Mouse (Mus musculus) kidney, embryonic 15.5 days (tissue): ENCODE data around the gene Ifrd1. TPM values are rescaled to one million over a fixed set of nuclear protein-coding genes. Genes with fewer than 3 reads are reported as not detected.

Experiments used
- ATAC-seq: fragments of 200-750 bp; cut with Nextera tagmentation; replicated peaks from 2 replicates; pipeline ENCODE4 v1.8.0; 2017; ENCODE audit warnings: moderate TSS enrichment; ENCODE audit not compliant: low FRiP score
- H3K27ac ChIP-seq: fragments of 300-500 bp; sonication (generic); 2 replicates; pipeline ENCODE4 v1.5.1; 2015; ENCODE audit warnings: mild to moderate bottlenecking, inconsistent platforms
- H3K27me3 ChIP-seq: fragments of 300-500 bp; sonication (generic); 2 replicates; pipeline ENCODE4 v1.6.1; 2015; ENCODE audit warnings: inconsistent platforms
- H3K36me3 ChIP-seq: fragments of 300-500 bp; sonication (generic); 2 replicates; pipeline ENCODE4 v1.6.1; 2015; ENCODE audit warnings: inconsistent platforms
- H3K4me1 ChIP-seq: fragments of 300-500 bp; sonication (generic); 2 replicates; pipeline ENCODE4 v1.6.1; 2015; ENCODE audit warnings: inconsistent platforms
- H3K4me2 ChIP-seq: fragments of 300-500 bp; sonication (generic); 2 replicates; pipeline ENCODE4 v1.6.1; 2015; ENCODE audit warnings: moderate library complexity, mild to moderate bottlenecking, inconsistent platforms
- H3K4me3 ChIP-seq: fragments of 300-500 bp; sonication (generic); replicated peaks from 2 replicates; pipeline ENCODE4 v1.5.1; 2015; ENCODE audit warnings: mild to moderate bottlenecking, inconsistent platforms
- H3K9ac ChIP-seq: fragments of 300-500 bp; sonication (generic); 2 replicates; pipeline ENCODE4 v1.6.1; 2015; ENCODE audit warnings: mild to moderate bottlenecking, inconsistent platforms
- H3K9me3 ChIP-seq: fragments of 300-500 bp; sonication (generic); replicated peaks from 2 replicates; pipeline ENCODE4 v1.6.1; 2016; ENCODE audit warnings: inconsistent platforms
- WGBS: fragments of 180-500 bp; shearing (Covaris S2); methylation state at CpG from one replicate; pipeline ENCODE4 v1.1.7; 2015; ENCODE audit warnings: mixed read lengths; 5-methylcytosine and 5-hydroxymethylcytosine counted together
- polyA plus RNA-seq: library from polyadenylated mRNA; unstranded; fragments of >200 nt; fragmentation: Nextera tagmentation; extraction: Ambion mirVana; gene quantifications from 2 replicates; pipeline ENCODE4 v1.2.1, GENCODE M21; 2015

Gene Ifrd1
- polyA plus RNA-seq, 1 experiment from 2014 or later = 102 TPM

DNA sequence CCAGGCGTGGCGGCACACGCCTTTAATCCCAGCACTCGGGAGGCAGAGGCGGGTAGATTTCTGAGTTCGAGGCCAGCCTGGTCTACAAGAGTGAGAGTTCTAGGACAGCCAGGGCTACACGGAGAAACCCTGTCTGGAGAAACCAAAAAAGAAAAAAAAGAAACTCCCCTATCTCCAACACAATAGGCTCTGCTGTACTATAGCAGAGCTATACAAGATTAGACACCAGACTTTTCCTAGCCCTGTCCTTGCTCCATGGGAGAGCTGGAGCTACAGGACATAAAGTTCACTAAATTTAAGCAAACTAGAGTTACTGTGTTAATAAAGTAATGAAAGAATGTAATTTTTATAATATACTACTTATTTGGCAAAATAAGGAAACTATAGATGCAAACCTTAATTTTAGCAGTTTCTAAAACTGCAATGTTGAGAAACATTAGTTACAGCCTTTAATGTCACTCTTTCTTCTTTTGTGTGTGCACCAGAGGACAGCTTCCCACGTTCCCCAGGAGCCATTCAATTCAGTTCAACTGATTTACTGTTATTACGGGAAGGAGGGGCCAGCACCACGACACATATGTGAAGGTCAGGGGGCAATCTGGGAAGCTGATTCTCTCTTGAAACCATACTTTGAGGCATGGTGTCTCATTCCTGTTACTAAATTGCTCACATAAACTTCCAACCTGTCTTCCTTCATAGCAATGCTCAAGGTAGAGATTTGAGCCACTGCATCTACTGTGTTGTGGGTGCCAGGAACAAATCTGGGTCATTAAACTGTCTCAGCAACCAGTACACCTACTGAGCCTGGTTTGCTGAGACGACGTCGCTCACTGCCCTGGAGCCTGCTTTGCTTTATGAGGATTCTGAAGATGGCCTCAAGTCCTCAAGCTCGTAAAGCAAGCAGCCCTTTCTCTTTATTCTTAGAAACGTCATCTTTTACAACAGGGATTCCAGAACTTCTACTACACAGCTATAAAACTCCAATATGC is 33.1 kb downstream of the Ifrd1 start:
- 82% methylated on average over 15 of the region's 15 CpGs for WGBS
- H3K4me1 ChIP-seq = peaks cover 4% of the 10 kb centered on the region
- no peak overlapping the region for H3K4me3 ChIP-seq
- peaks cover 66% of the 10 kb centered on the region for H3K36me3 ChIP-seq
- ATAC-seq = no peak
- no peaks in the 10 kb centered on the region for H3K27me3 ChIP-seq
- no peak overlapping the region for H3K4me2 ChIP-seq
- H3K27ac ChIP-seq = no peak overlapping the region
- no peaks in the 10 kb centered on the region for H3K9me3 ChIP-seq
- no peak overlapping the region for H3K9ac ChIP-seq

DNA sequence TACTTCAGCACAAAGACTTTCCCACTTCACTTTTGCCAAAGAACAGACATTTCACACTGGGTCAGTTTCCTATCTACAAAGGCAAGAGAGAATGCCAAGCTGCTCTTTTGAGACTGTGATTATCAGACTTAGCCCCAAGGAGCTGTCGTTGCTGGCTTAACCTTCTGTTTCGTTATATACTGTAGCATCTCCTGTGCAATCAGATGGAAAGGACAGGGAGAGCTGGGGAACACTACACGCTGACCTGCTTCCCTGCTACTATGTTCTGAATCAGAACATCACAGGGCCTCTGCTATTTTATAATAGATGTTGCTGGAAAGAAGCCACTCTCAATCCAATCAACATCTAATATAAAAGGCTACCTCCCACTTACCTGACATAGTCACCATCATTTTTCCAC is 39.3 kb downstream of the Ifrd1 start:
- Histone ChIP-seq H3K27me3 (no peaks in the 10 kb centered on the region), H3K9me3 (no peaks in the 10 kb centered on the region), H3K4me3 (no peak overlapping the region), H3K4me2 (no peak overlapping the region), H3K9ac (no peak overlapping the region), H3K36me3 (peaks cover 87% of the 10 kb centered on the region), H3K27ac (no peak overlapping the region), H3K4me1 (no peaks in the 10 kb centered on the region)
- 89% methylated on average over 3 of the region's 3 CpGs for WGBS
- ATAC-seq = no peak

- no peak overlapping the region for H3K4me2 ChIP-seq
- no peaks in the 10 kb centered on the region for H3K27me3 ChIP-seq
- no peaks in the 10 kb centered on the region for H3K4me1 ChIP-seq
- no peak overlapping the region for H3K4me3 ChIP-seq
- H3K36me3 ChIP-seq = peaks cover 86% of the 10 kb centered on the region
- WGBS = 97% methylated on average over 4 of the region's 4 CpGs
- no peaks in the 10 kb centered on the region for H3K9me3 ChIP-seq
- ATAC-seq = no peak
- no peak overlapping the region for H3K9ac ChIP-seq
- H3K27ac ChIP-seq = no peak overlapping the region
Observed at GRCm38 (mm10) chr12:40207909-40208308, 40.4 kb downstream of the Ifrd1 start.

DNA sequence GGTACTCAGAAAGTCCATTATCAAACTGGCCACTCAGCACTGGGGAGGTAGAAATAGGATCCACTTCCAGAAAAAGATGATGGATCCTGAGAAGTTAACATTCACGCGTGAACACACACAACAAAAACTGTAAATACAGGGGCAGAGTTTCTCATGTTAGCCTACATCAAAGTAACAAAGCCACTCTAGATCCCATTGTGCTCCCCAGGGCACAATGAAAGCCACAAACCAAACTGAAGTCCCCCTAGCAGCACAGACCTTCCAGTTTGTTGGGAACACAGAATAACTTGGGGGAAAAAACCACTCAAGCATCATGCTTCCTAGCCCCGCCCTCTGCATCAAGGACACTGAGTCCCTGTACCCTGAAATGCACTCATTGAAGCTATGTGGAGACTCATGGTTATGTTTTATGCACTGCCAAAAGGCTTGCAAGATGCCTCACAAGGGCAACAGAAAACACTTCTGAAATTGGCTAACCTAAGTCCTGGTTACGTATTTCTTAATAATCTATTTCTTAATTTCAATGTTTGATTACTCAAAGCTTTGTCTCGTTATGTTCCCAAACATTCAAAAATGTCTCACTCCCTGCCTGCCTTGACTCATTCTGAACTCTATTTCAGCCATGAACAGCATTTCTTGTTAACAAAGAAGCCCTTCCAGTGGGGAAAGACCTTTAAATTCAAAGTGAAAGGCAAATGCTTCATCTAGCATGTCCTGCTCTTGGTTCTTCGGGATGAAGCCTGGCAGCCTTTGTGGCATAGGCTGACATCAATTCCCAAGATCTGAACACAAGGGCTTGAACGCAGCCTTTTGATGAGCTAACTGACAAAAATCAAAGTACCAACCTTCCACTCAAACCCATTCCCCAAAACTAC is 45.9 kb downstream of the Ifrd1 start:
- Histone ChIP-seq H3K9me3 (no peaks in the 10 kb centered on the region), H3K4me2 (no peak overlapping the region), H3K4me3 (no peak overlapping the region), H3K9ac (no peak overlapping the region), H3K36me3 (peaks cover 62% of the 10 kb centered on the region), H3K27ac (no peak overlapping the region), H3K27me3 (no peaks in the 10 kb centered on the region), H3K4me1 (no peaks in the 10 kb centered on the region)
- WGBS = 95% methylated on average over 7 of the region's 7 CpGs
- no peak for ATAC-seq

DNA sequence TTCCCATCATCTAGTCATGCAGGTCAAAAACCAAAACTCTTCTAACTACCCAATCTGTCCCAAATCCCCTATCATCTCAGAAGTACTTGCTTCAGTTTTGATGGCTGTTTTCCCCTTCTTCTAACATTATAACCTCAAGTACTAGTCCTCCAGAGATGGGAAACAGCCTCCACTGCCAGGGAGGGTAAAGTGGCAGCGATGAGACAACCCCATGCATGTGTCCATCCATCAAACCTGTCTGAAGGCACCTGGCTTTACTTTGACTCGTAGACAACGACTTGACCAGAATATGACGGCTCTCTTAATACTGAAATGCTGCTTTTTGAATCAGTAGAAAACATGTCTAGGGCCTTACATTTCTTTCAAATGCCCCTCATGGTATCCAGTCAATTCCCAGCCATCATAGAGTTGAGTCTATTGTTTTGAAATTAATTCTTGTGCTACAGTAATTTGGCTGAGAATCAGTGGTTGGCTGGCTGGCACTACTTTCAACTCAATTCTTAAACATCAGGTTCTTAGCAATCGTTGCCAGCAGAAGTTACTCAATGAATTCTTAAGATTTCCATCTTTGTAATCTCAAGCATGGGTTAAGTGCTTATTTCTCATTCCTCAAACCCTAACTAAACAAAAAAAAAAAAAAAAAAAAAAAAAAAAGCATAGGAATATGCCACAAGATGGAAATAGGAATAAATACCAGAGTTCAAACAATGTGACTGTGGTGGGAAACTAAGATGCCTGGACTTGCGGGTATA is 47.6 kb downstream of the Ifrd1 start:
- Histone ChIP-seq H3K4me1 (no peaks in the 10 kb centered on the region), H3K4me3 (no peak overlapping the region), H3K27ac (no peak overlapping the region), H3K36me3 (peaks cover 45% of the 10 kb centered on the region), H3K27me3 (no peaks in the 10 kb centered on the region), H3K9ac (no peak overlapping the region), H3K9me3 (no peaks in the 10 kb centered on the region), H3K4me2 (no peak overlapping the region)
- ATAC-seq = no peak
- 89% methylated on average over 6 of the region's 6 CpGs for WGBS

- ATAC-seq = 0 out of 2 replicates have a peak, but pooled peaks have one; percentile 29
- 49% methylated on average over 7 of the region's 7 CpGs for WGBS
Observed at GRCm38 (mm10) chr12:40199795-40200402, 48.4 kb downstream of the Ifrd1 start.

GRCm38 (mm10) chr12:40199302-40199701 is 49.0 kb downstream of the Ifrd1 start, which contains the start of gene Lsmem1:
TSS of gene Lsmem1 (minus strand) at chr12:40199490.
- no peak within 1 kb of the TSS for H3K27ac ChIP-seq
- no peaks in the 10 kb centered on the region for H3K27me3 ChIP-seq
- H3K9me3 ChIP-seq = no peaks in the 10 kb centered on the region
- H3K4me2 ChIP-seq = no peak within 1 kb of the TSS
- peaks cover 32% of the 10 kb centered on the region for H3K36me3 ChIP-seq
- no peak; the same call in 1 of the 2 replicates for ATAC-seq
- no peaks in the 10 kb centered on the region for H3K4me1 ChIP-seq
- WGBS = 77% methylated on average over 8 of the region's 8 CpGs
- H3K9ac ChIP-seq = no peak within 1 kb of the TSS
- H3K4me3 ChIP-seq = no peak within 1 kb of the TSS

More at GRCm38 (mm10) chr12:40199795-40200402, 48.4 kb downstream of the Ifrd1 start:
- Histone ChIP-seq H3K4me1 (no peaks in the 10 kb centered on the region), H3K9me3 (no peaks in the 10 kb centered on the region), H3K4me3 (no peak overlapping the region), H3K27ac (no peak overlapping the region), H3K36me3 (peaks cover 38% of the 10 kb centered on the region), H3K27me3 (no peaks in the 10 kb centered on the region), H3K9ac (no peak overlapping the region), H3K4me2 (no peak overlapping the region)

DNA sequence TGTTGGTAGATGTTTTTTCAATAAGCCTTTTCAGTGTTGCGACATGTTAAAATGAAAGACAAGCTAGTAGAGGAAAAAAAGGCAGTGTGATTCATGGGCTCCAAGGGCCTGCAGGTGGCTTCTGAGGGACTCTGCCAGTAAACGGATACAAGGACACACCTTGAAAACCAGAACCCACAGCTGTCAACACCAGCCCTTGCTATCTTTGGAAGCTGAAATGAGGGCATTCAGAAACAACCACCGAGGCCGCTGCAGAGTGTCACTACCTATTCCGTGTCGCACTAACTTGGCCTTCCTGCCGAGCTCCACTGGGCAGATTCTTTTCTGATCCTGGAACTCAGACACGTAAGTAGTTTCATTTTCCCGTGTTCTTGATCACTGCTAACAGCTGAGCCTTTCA is 49.9 kb downstream of the Ifrd1 start:
- no peak for ATAC-seq
- Histone ChIP-seq H3K4me2 (no peak overlapping the region), H3K9ac (no peak overlapping the region), H3K27ac (no peak overlapping the region), H3K9me3 (no peaks in the 10 kb centered on the region), H3K4me1 (no peaks in the 10 kb centered on the region), H3K27me3 (no peaks in the 10 kb centered on the region), H3K36me3 (peaks cover 23% of the 10 kb centered on the region), H3K4me3 (no peak overlapping the region)
- 83% methylated on average over 9 of the region's 9 CpGs for WGBS

DNA sequence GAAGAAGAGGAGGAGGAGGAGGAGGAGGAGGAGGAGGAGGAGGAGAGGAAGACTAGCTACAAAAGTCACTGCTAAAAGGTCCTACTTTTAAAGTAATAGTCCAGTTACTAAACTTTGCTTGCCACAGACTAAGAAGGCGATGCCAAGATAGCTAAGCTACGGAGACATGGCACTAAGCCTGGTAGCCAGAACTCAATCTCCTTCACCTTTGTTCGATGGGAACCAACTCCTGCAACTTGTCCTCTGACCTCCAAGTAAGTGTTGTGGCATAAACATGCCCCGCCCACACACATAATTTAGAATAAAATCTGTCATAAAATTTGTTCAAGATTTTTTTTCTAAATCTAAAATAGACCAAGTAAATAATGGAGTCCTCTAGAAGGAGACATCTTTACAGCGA is 50.3 kb downstream of the Ifrd1 start:
- Histone ChIP-seq H3K36me3 (peaks cover 20% of the 10 kb centered on the region), H3K9me3 (no peaks in the 10 kb centered on the region), H3K27me3 (no peaks in the 10 kb centered on the region), H3K4me2 (no peak overlapping the region), H3K4me1 (no peaks in the 10 kb centered on the region), H3K4me3 (no peak overlapping the region), H3K9ac (no peak overlapping the region), H3K27ac (no peak overlapping the region)
- WGBS = 87% methylated on average over 5 of the region's 5 CpGs
- ATAC-seq = no peak

DNA sequence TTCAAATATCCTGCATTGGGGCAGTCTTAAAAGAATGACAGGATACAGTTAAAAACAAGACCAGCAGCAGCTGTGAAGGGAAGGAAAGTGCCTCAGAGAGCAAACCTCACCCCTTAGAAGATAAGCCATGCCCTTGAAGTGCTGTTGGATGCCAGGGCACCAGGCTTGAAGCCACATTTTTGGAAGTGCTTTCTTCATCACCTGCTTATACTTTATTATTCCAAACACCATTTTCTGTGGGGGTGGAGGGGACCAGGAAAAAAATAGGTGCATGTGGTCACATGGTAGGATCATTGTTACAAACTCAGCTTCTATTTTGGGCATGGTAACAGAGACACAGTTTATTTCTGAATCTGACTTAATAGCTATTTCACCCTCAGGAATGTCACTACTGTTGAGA is 50.8 kb downstream of the Ifrd1 start:
- Histone ChIP-seq H3K4me1 (no peaks in the 10 kb centered on the region), H3K27me3 (no peaks in the 10 kb centered on the region), H3K9ac (no peak overlapping the region), H3K36me3 (peaks cover 15% of the 10 kb centered on the region), H3K4me2 (no peak overlapping the region), H3K9me3 (no peaks in the 10 kb centered on the region), H3K27ac (no peak overlapping the region), H3K4me3 (no peak overlapping the region)
- no peak for ATAC-seq

DNA sequence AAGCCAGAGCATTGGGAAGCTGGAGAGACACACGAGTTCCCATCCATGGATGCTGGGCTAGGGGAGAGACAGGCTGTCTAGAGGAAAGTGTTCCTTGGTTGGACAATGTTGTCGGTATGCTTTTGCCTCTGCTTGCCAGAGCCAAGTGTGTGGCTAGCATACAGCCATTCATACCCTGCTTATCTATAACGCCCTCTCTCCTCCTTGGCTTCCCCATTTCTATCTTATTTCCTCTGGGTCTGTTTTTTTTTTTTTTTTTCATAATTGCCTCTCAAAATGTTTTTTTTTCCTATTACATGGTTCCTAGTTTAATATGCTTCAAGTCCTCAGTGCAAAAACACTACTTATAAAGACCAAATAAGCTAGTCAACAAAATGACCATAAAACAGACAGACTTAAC is 62.8 kb downstream of the Ifrd1 start:
- Histone ChIP-seq H3K9me3 (0 out of 2 replicates have a peak, but pooled peaks cover 5% of the 10 kb centered on the region), H3K36me3 (no peaks in the 10 kb centered on the region), H3K4me3 (no peak overlapping the region), H3K27ac (no peak overlapping the region), H3K4me1 (no peaks in the 10 kb centered on the region), H3K9ac (no peak overlapping the region), H3K4me2 (no peak overlapping the region), H3K27me3 (no peaks in the 10 kb centered on the region)
- no peak for ATAC-seq
- WGBS = 82% methylated on average over 3 of the region's 3 CpGs
